Comparison of ENCODE assay signal across 9 mouse cellular contexts in the genomic region with DNA sequence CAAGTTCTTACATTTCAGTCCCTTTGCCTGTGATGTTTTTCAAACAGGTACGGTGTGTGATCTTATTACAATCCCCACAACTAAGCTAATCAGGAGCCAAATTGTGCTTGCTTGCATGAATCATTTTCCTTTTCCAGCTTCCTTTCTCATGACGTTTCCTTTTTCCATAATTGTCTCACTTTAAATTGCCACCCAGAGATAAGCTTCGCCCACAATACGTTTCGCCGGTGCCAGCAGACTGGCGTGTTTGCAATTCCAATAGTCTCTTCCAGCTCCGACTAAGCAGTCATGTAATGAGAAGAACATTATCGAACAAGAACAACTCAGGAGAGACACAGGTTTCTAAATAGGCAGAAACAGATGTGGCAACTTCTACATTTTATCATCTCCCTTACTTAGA.
DNase-seq lines count a peak whose midpoint lies in the region; ATAC-seq and TF ChIP-seq lines count a peak whose summit lies in the region.
"Had no signal": no experiment of that assay in that cellular context is flagged by ENCODE, and none has a peak within 500 bp of the region (broad histone marks: within the 10 kb centered on the region; RNA-seq: fewer than 3 reads in every experiment).

No protein-coding gene starts in this region.

- peaks cover 4 to 13% of the 10 kb centered on the region in 2 experiments; a peak in 3 of 4 replicates for H3K4me1 ChIP-seq in heart, embryonic 14.5 days (ENCODE audit: control insufficient read depth in 2 of 2, insufficient read depth in 2 of 2, low read length in 2 of 2)

- no peak overlapping the region for H3K9ac ChIP-seq in heart, embryonic 14.5 days (ENCODE audit: low read length)

- no peaks in the 10 kb centered on the region for H3K36me3 ChIP-seq in heart, embryonic 14.5 days (ENCODE audit: control insufficient read depth, insufficient read depth, low read length)

- TF ChIP-seq POLR2A in brain, embryonic 14.5 days (IDR thresholded peaks at IDR 0.05; ENCODE audit: borderline replicate concordance, extremely low read depth, insufficient read depth, insufficient read length, poor library complexity, severe bottlenecking) = no peak

- TF ChIP-seq CTCF in brain, embryonic 14.5 days (IDR thresholded peaks at IDR 0.05; ENCODE audit: borderline replicate concordance, extremely low read depth, insufficient read depth, insufficient read length) = no peak

- no peak overlapping the region for H3K4me3 ChIP-seq in heart, embryonic 14.5 days (ENCODE audit: control insufficient read depth in 1 of 2, insufficient read depth in 1 of 2, low read depth in 1 of 2, low read length in 2 of 2)

- intact Hi-C loops in left cerebral cortex, postnatal 36 days (cut with DNase I) = no loop called here

- no peaks in the 10 kb centered on the region for H3K9me3 ChIP-seq in heart, embryonic 14.5 days (ENCODE audit: control insufficient read depth, low read length)

- peak; percentile 2 for DNase-seq in kidney, adult 9 months
- DNase-seq in kidney, postnatal 25 days = no peak
- DNase-seq in brain, embryonic 14.5 days (ENCODE audit: low read depth) = peak; percentile 54
- DNase-seq in left cerebral cortex, postnatal 36 days (ENCODE audit: low spot score in 2 of 2) = peak; percentile 31 to 38
- DNase-seq in gastrocnemius, postnatal 25 days = no peak
- DNase-seq in gastrocnemius, adult 8-10 months (ENCODE audit: low spot score in 2 of 2) = no peak

- peak overlapping the region; percentile 54 for H3K4me2 ChIP-seq in heart, embryonic 14.5 days (ENCODE audit: low read length)

- WGBS in heart, embryonic 14.5 days = 24% methylated on average over 9 of the region's 9 CpGs

- H3K27ac ChIP-seq in heart, embryonic 14.5 days (replicated peaks in 1 of 2; ENCODE audit: control insufficient read depth in 1 of 2, insufficient read depth in 1 of 2, low read depth in 2 of 2, low read length in 2 of 2) = peak overlapping the region; percentile 43 to 53; a peak in 2 of 4 replicates
- H3K27ac ChIP-seq: kidney, postnatal 0 days had no signal

- H3K27me3 ChIP-seq in heart, embryonic 14.5 days (ENCODE audit: control insufficient read depth, insufficient read depth, low read length) = no peaks in the 10 kb centered on the region

- ATAC-seq in heart, embryonic 14.5 days (ENCODE audit: insufficient number of reproducible peaks, insufficient read depth, low FRiP score, low read depth) = no peak
- no peak for ATAC-seq in cerebellum, adult (ENCODE audit: insufficient number of reproducible peaks, low FRiP score, low TSS enrichment)

Comparison
In these comparisons a context has a peak if more than half of its experiments do, and no peak if none do; other contexts are left out.
1. DNase-seq: peak in kidney, adult 9 months (single experiment), brain, embryonic 14.5 days (single experiment) and left cerebral cortex, postnatal 36 days (2 of 2); none in kidney, postnatal 25 days (0 of 2), gastrocnemius, postnatal 25 days (single experiment) and gastrocnemius, adult 8-10 months (0 of 2).